In the genomic region with DNA sequence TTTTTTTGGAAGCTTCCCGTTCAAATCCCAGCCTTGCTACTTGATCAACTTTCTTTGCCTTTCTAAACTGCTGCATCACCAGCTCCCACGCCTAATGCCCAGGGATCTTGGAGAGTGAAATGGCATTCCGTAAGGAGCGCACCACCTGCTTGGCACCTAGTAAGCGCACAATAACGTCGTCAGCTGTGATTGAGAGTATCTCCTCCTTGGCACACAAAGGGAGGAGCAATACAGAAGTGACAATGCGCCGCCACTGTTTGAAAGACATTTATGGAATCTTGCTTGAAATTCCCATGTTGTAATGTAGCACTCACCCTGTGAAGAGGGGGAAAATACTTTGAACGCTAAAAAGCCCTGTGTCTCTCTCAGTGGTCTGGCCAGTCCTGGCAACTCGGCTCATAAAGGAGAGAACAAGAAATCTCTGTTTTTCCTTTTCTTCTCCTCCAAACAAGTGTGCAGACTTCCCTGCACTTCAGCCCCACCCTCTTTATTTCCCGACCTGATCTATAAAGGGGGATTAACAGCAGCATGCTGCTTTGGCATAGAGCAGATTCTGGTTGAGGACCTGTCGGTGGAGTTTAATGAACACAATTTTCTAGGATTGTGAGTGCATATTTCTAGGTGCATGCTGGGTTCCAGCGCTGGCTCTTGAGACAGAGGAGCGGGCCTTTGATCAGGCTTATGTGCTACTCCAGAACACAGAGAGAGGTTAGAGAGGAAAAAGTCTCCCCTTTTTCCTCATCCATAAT, we compare ENCODE assay signal across 12 mouse cellular contexts.
DNase-seq lines count a peak whose midpoint lies in the region; ATAC-seq and TF ChIP-seq lines count a peak whose summit lies in the region.
"Had no signal": no experiment of that assay in that cellular context is flagged by ENCODE, and none has a peak within 500 bp of the region (broad histone marks: within the 10 kb centered on the region; RNA-seq: fewer than 3 reads in every experiment).

No protein-coding gene starts in this region.

- H3K4me2 ChIP-seq in midbrain, embryonic 16.5 days (ENCODE audit: low read length), result peak overlapping the region; percentile 45
- no peak overlapping the region for H3K4me2 ChIP-seq in liver, embryonic 11.5 days
- H3K4me2 ChIP-seq: limb, embryonic 13.5 days had no signal

- peak; percentile 14; the same call in 1 of the 2 replicates for ATAC-seq in cerebellum, adult (ENCODE audit: insufficient number of reproducible peaks, low FRiP score, low TSS enrichment)
- peak; percentile 47 for ATAC-seq in midbrain, embryonic 16.5 days
- no peak for ATAC-seq in liver, embryonic 11.5 days (replicated peaks; ENCODE audit: low FRiP score)
- ATAC-seq: activated CD4-positive, CD25-positive, alpha-beta regulatory T cell, adult 4 months; inflammation-experienced regulatory T-cells, adult 6 months had no signal

- peak overlapping the region; percentile 44 for H3K9ac ChIP-seq in midbrain, embryonic 16.5 days (ENCODE audit: low read depth, low read length)
- no peak overlapping the region for H3K9ac ChIP-seq in liver, embryonic 11.5 days (ENCODE audit: low read depth, low read length)
- H3K9ac ChIP-seq: limb, embryonic 13.5 days had no signal

- intact Hi-C loops in gastrocnemius, adult 2 months (cut with DNase I), result no loop called here

- WGBS in hindbrain, embryonic 10.5 days, result 54% methylated on average over 15 of the region's 15 CpGs
- 15% methylated on average over 15 of the region's 15 CpGs for WGBS in midbrain, embryonic 16.5 days
- WGBS in liver, embryonic 11.5 days, result 64% methylated on average over 15 of the region's 15 CpGs

- TF ChIP-seq CTCF in gastrocnemius, adult 2 months (IDR thresholded peaks at IDR 0.05), result no peak

- H3K9me3 ChIP-seq in hindbrain, embryonic 10.5 days, result no peaks in the 10 kb centered on the region
- H3K9me3 ChIP-seq in midbrain, embryonic 16.5 days (replicated peaks; ENCODE audit: control insufficient read depth, low read length, poor library complexity, severe bottlenecking), result no peaks in the 10 kb centered on the region
- H3K9me3 ChIP-seq in liver, embryonic 11.5 days (ENCODE audit: control insufficient read depth, low read length), result no peaks in the 10 kb centered on the region
- H3K9me3 ChIP-seq: limb, embryonic 13.5 days had no signal

- peaks cover 58% of the 10 kb centered on the region for H3K4me1 ChIP-seq in hindbrain, embryonic 10.5 days (replicated peaks)
- H3K4me1 ChIP-seq in midbrain, embryonic 16.5 days (ENCODE audit: control insufficient read depth, insufficient read depth, low read length), result peaks cover 32% of the 10 kb centered on the region
- no peaks in the 10 kb centered on the region for H3K4me1 ChIP-seq in liver, embryonic 11.5 days (replicated peaks; ENCODE audit: control insufficient read depth, insufficient read depth, low read length)
- H3K4me1 ChIP-seq: limb, embryonic 13.5 days had no signal

- no peak for DNase-seq in cerebellum, postnatal 4 days (ENCODE audit: low spot score in 2 of 2)
- peak; percentile 63 to 68 for DNase-seq in cerebellum, postnatal 10 days
- DNase-seq in hindbrain, embryonic 10.5 days (ENCODE audit: low spot score), result no peak
- DNase-seq in yolk sac, embryonic 10.5 days (ENCODE audit: low spot score), result no peak
- no peak for DNase-seq in liver, embryonic 11.5 days (ENCODE audit: low spot score)
- DNase-seq in gastrocnemius, adult 2 months, result no peak
- DNase-seq: kidney, postnatal 25 days had no signal

- H3K36me3 ChIP-seq in hindbrain, embryonic 10.5 days, result no peaks in the 10 kb centered on the region
- no peaks in the 10 kb centered on the region for H3K36me3 ChIP-seq in midbrain, embryonic 16.5 days (ENCODE audit: control insufficient read depth, insufficient read depth, low read length)
- no peaks in the 10 kb centered on the region for H3K36me3 ChIP-seq in liver, embryonic 11.5 days (ENCODE audit: control insufficient read depth, insufficient read depth, low read length)
- H3K36me3 ChIP-seq: limb, embryonic 13.5 days had no signal

- H3K27ac ChIP-seq in hindbrain, embryonic 10.5 days, result peak overlapping the region; percentile 76
- peak overlapping the region; percentile 93 for H3K27ac ChIP-seq in midbrain, embryonic 16.5 days (ENCODE audit: low read length)
- no peak overlapping the region for H3K27ac ChIP-seq in liver, embryonic 11.5 days (ENCODE audit: low read depth, low read length)
- no peak overlapping the region for H3K27ac ChIP-seq in gastrocnemius, adult 2 months
- H3K27ac ChIP-seq: limb, embryonic 13.5 days had no signal

- H3K4me3 ChIP-seq in hindbrain, embryonic 10.5 days, result no peak overlapping the region
- H3K4me3 ChIP-seq in midbrain, embryonic 16.5 days (ENCODE audit: low read depth, low read length), result no peak overlapping the region
- H3K4me3 ChIP-seq in liver, embryonic 11.5 days (ENCODE audit: low read depth, low read length), result no peak overlapping the region
- no peak overlapping the region for H3K4me3 ChIP-seq in gastrocnemius, adult 2 months
- H3K4me3 ChIP-seq: limb, embryonic 13.5 days had no signal

- H3K27me3 ChIP-seq in hindbrain, embryonic 10.5 days (ENCODE audit: insufficient read depth, poor library complexity, severe bottlenecking), result peaks cover 11% of the 10 kb centered on the region; the same call in 1 of the 2 replicates
- H3K27me3 ChIP-seq in midbrain, embryonic 16.5 days (ENCODE audit: control insufficient read depth, insufficient read depth, low read depth, low read length), result no peaks in the 10 kb centered on the region
- peaks cover 6% of the 10 kb centered on the region; the same call in 1 of the 2 replicates for H3K27me3 ChIP-seq in liver, embryonic 11.5 days (replicated peaks; ENCODE audit: control insufficient read depth, insufficient read depth, low read length)
- H3K27me3 ChIP-seq: limb, embryonic 13.5 days had no signal

Comparison
In these comparisons a context has a peak if more than half of its experiments do, and no peak if none do; other contexts are left out.
1. DNase-seq: peak in cerebellum, postnatal 10 days (2 of 2); none in cerebellum, postnatal 4 days (0 of 2), hindbrain, embryonic 10.5 days (single experiment), yolk sac, embryonic 10.5 days (single experiment), liver, embryonic 11.5 days (single experiment) and gastrocnemius, adult 2 months (single experiment).
2. H3K27ac ChIP-seq: peak in hindbrain, embryonic 10.5 days (single experiment) and midbrain, embryonic 16.5 days (single experiment); none in liver, embryonic 11.5 days (single experiment) and gastrocnemius, adult 2 months (single experiment).